Mouse (Mus musculus) stomach, postnatal 0 days (tissue): ENCODE measurements at regions not wholly inside any gene's neighbourhood (a gene's known extent, or its start where the extent isn't known, plus 50 kb on each side); places are given as distances from the start of the nearest gene placed in this dataset.

ENCODE experiments used
- CTCF ChIP-seq: IDR thresholded peaks from 2 replicates; pipeline ENCODE4 v1.5.1; 2016; ENCODE audit warnings: antibody characterized with exemption, low read depth, mild to moderate bottlenecking, moderate library complexity
- EP300 ChIP-seq: optimal IDR thresholded peaks from 2 replicates; pipeline ENCODE3; 2016; ENCODE audit warnings: antibody characterized with exemption

DNA sequence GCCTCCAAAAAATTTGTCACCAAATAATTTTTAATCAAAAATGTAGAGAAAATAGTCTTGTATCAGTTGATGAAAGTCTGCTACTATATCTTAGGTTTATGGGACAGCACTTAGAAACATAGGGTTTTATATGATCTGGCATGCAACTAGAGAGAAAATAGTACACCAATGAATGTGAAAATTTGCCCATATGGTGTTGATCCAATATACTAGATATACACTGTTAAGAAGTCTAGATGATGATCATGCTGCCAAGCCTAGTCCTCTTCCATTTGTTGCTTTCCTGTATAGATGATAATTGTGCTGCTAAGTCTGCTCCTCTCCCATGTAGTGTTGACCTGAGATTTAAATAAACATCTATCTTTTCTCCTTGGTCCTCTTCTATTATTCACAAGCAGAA is 481.9 kb downstream of the Cntn6 start:
- TF ChIP-seq CTCF (no peak), EP300 (no peak)
